Mouse (Mus musculus) stomach, embryonic 16.5 days (tissue): ENCODE results near the gene Gm21985. TPM values are rescaled to one million over a fixed set of nuclear protein-coding genes. Genes with fewer than 3 reads are reported as not detected.
A peak's percentile ranks its signal among the peaks of the same experiment; 100 is the strongest.

Experiments
- ATAC-seq: fragments of 200-750 bp; cut with Nextera tagmentation; 2 replicates; pipeline ENCODE4 v1.8.0; 2017; ENCODE audit warnings: moderate number of reproducible peaks, moderate TSS enrichment; ENCODE audit not compliant: insufficient read depth, low FRiP score
- H3K27ac ChIP-seq: fragments of 300-500 bp; sonication (generic); 2 replicates; pipeline ENCODE4 v1.5.1; 2014; ENCODE audit warnings: low read length
- H3K27me3 ChIP-seq: fragments of 300-500 bp; sonication (generic); 2 replicates; pipeline ENCODE4 v1.6.1; 2014; ENCODE audit warnings: low read length, control low read depth, mixed read lengths; ENCODE audit not compliant: control insufficient read depth, insufficient read depth
- H3K36me3 ChIP-seq: fragments of 300-500 bp; sonication (generic); 2 replicates; pipeline ENCODE4 v1.6.1; 2014; ENCODE audit warnings: low read length; ENCODE audit not compliant: control insufficient read depth, insufficient read depth
- H3K4me1 ChIP-seq: fragments of 300-500 bp; sonication (generic); 2 replicates; pipeline ENCODE4 v1.6.1; 2014; ENCODE audit warnings: low read length, control low read depth, mixed read lengths; ENCODE audit not compliant: control insufficient read depth, insufficient read depth
- H3K4me2 ChIP-seq: fragments of 300-500 bp; sonication (generic); 2 replicates; pipeline ENCODE4 v1.6.1; 2014; ENCODE audit warnings: low read depth, low read length, mixed read lengths
- H3K4me3 ChIP-seq: fragments of 300-500 bp; sonication (generic); replicated peaks from 2 replicates; pipeline ENCODE4 v1.5.1; 2014; ENCODE audit warnings: mild to moderate bottlenecking, low read length
- H3K9ac ChIP-seq: fragments of 300-500 bp; sonication (generic); 2 replicates; pipeline ENCODE4 v1.6.1; 2014; ENCODE audit warnings: low read length
- H3K9me3 ChIP-seq: fragments of 300-500 bp; sonication (generic); replicated peaks from 2 replicates; pipeline ENCODE4 v1.6.1; 2016; ENCODE audit warnings: low read length, control low read depth; ENCODE audit not compliant: control insufficient read depth
- WGBS: fragments of 180-500 bp; shearing (Covaris S2); extraction: QIAGEN DNeasy Blood & Tissue Kit; methylation state at CpG from one replicate; pipeline ENCODE4 v1.1.7; 2014; 5-methylcytosine and 5-hydroxymethylcytosine counted together
- polyA plus RNA-seq: library from polyadenylated mRNA; unstranded; fragments of >200 nt; fragmentation: Nextera tagmentation; extraction: Ambion mirVana; gene quantifications from 2 replicates; pipeline ENCODE4 v1.2.1, GENCODE M21; 2015

Gene Gm21985
- polyA plus RNA-seq, 1 experiment from 2014 or later: not detected

- peak; percentile 84 for ATAC-seq
- Histone ChIP-seq H3K4me1 (peaks cover 8% of the 10 kb centered on the region), H3K36me3 (peaks cover 11% of the 10 kb centered on the region), H3K9me3 (no peaks in the 10 kb centered on the region), H3K4me3 (peak within 1 kb of the TSS; percentile 84), H3K27ac (peak within 1 kb of the TSS; percentile 72), H3K9ac (peak within 1 kb of the TSS; percentile 88), H3K27me3 (no peaks in the 10 kb centered on the region), H3K4me2 (peak within 1 kb of the TSS; percentile 82)
- 2% methylated on average over 46 of the region's 46 CpGs for WGBS
Observed at GRCm38 (mm10) chr2:112367726-112368673, 101.9 kb downstream of the Gm21985 start, which contains the start of gene Emc4. Gene Emc4 (minus strand): TSS chr2:112368027.

- Histone ChIP-seq H3K36me3 (no peaks in the 10 kb centered on the region), H3K9me3 (no peaks in the 10 kb centered on the region), H3K4me3 (no peak overlapping the region), H3K27me3 (no peaks in the 10 kb centered on the region), H3K4me2 (no peak overlapping the region), H3K27ac (no peak overlapping the region), H3K9ac (no peak overlapping the region), H3K4me1 (peaks cover 8% of the 10 kb centered on the region)
- 66% methylated on average over 5 of the region's 5 CpGs for WGBS
- no peak for ATAC-seq
Observed at GRCm38 (mm10) chr2:112369941-112370340, 103.8 kb downstream of the Gm21985 start.

- Histone ChIP-seq H3K9me3 (no peaks in the 10 kb centered on the region), H3K27ac (no peak overlapping the region), H3K27me3 (no peaks in the 10 kb centered on the region), H3K4me1 (no peaks in the 10 kb centered on the region), H3K4me2 (no peak overlapping the region), H3K36me3 (no peaks in the 10 kb centered on the region), H3K9ac (no peak overlapping the region), H3K4me3 (no peak overlapping the region)
- WGBS: 57% methylated on average over 4 of the region's 4 CpGs
- no peak for ATAC-seq
Observed at GRCm38 (mm10) chr2:112373141-112373540, 107.0 kb downstream of the Gm21985 start.

- Histone ChIP-seq H3K9ac (no peak overlapping the region), H3K36me3 (no peaks in the 10 kb centered on the region), H3K9me3 (no peaks in the 10 kb centered on the region), H3K4me3 (no peak overlapping the region), H3K4me1 (no peaks in the 10 kb centered on the region), H3K4me2 (no peak overlapping the region), H3K27ac (no peak overlapping the region), H3K27me3 (no peaks in the 10 kb centered on the region)
- no peak for ATAC-seq
- WGBS: 48% methylated on average over 5 of the region's 5 CpGs
Observed at GRCm38 (mm10) chr2:112374610-112375009, 108.5 kb downstream of the Gm21985 start.

- Histone ChIP-seq H3K4me2 (peak within 1 kb of the TSS; percentile 72), H3K27me3 (no peaks in the 10 kb centered on the region), H3K27ac (peak within 1 kb of the TSS; percentile 92), H3K4me1 (peaks cover 10% of the 10 kb centered on the region; the same call in 1 of the 2 replicates), H3K4me3 (peak within 1 kb of the TSS; percentile 95), H3K9me3 (no peaks in the 10 kb centered on the region), H3K9ac (peak within 1 kb of the TSS; percentile 98), H3K36me3 (no peaks in the 10 kb centered on the region)
- peak; percentile 99 for ATAC-seq
- under 1% methylated on average over 68 of the region's 72 CpGs for WGBS
Observed at GRCm38 (mm10) chr2:112378973-112379898, 113.1 kb downstream of the Gm21985 start, which contains the start of gene Katnbl1. Gene Katnbl1 (plus strand): TSS chr2:112379211.

GRCm38 (mm10) chr2:112380131-112380530 lies 114.0 kb downstream of the Gm21985 start:
- H3K4me2 ChIP-seq: peak overlapping the region; percentile 72
- peak overlapping the region; percentile 98 for H3K9ac ChIP-seq
- H3K4me3 ChIP-seq: peak overlapping the region; percentile 95
- peaks cover 10% of the 10 kb centered on the region; the same call in 1 of the 2 replicates for H3K4me1 ChIP-seq
- 30% methylated on average over 8 of the region's 8 CpGs for WGBS
- ATAC-seq: no peak
- H3K27me3 ChIP-seq: no peaks in the 10 kb centered on the region
- H3K9me3 ChIP-seq: no peaks in the 10 kb centered on the region
- no peak overlapping the region for H3K27ac ChIP-seq
- H3K36me3 ChIP-seq: no peaks in the 10 kb centered on the region

- Histone ChIP-seq H3K4me1 (peaks cover 10% of the 10 kb centered on the region; the same call in 1 of the 2 replicates), H3K36me3 (no peaks in the 10 kb centered on the region), H3K27ac (no peak overlapping the region), H3K4me3 (no peak overlapping the region), H3K9me3 (no peaks in the 10 kb centered on the region), H3K27me3 (no peaks in the 10 kb centered on the region), H3K4me2 (no peak overlapping the region), H3K9ac (no peak overlapping the region)
- ATAC-seq: no peak
- WGBS: 95% methylated on average over 1 of the region's 1 CpGs
Observed at GRCm38 (mm10) chr2:112381219-112381618, 115.1 kb downstream of the Gm21985 start.

- Histone ChIP-seq H3K9me3 (no peaks in the 10 kb centered on the region), H3K27ac (no peak overlapping the region), H3K9ac (no peak overlapping the region), H3K27me3 (no peaks in the 10 kb centered on the region), H3K4me3 (no peak overlapping the region), H3K4me1 (peaks cover 2% of the 10 kb centered on the region; the same call in 1 of the 2 replicates), H3K4me2 (no peak overlapping the region), H3K36me3 (no peaks in the 10 kb centered on the region)
- no peak for ATAC-seq
- 80% methylated on average over 5 of the region's 5 CpGs for WGBS
Observed at GRCm38 (mm10) chr2:112390843-112391242, 124.7 kb downstream of the Gm21985 start.
